Mouse (Mus musculus): ENCODE results near the gene Tmem18. TPM values are rescaled to one million over a fixed set of nuclear protein-coding genes. Genes with fewer than 3 reads are reported as not detected.

Gene Tmem18
- polyA plus RNA-seq, 1 experiment from 2014 or later = 26.4 TPM

GRCm38 (mm10) chr12:30599474-30599873 is 15.2 kb downstream of the Tmem18 start:
- no peak overlapping the region for H3K9ac ChIP-seq
- H3K4me2 ChIP-seq = no peak overlapping the region
- peaks cover 22% of the 10 kb centered on the region for H3K4me1 ChIP-seq
- H3K27ac ChIP-seq = no peak overlapping the region
- WGBS = 66% methylated on average over 2 of the region's 2 CpGs
- no peaks in the 10 kb centered on the region for H3K36me3 ChIP-seq
- no peak overlapping the region for H3K4me3 ChIP-seq
- no peak for ATAC-seq (ENCODE audit: insufficient number of reproducible peaks, insufficient read depth, low FRiP score, low TSS enrichment, low read depth)
- H3K9me3 ChIP-seq = no peaks in the 10 kb centered on the region
- H3K27me3 ChIP-seq = no peaks in the 10 kb centered on the region

GRCm38 (mm10) chr12:30599997-30600396 is 15.8 kb downstream of the Tmem18 start:
- no peak overlapping the region for H3K9ac ChIP-seq
- H3K4me1 ChIP-seq = peaks cover 28% of the 10 kb centered on the region
- WGBS = 77% methylated on average over 2 of the region's 2 CpGs
- no peak overlapping the region for H3K4me2 ChIP-seq
- no peaks in the 10 kb centered on the region for H3K36me3 ChIP-seq
- no peak overlapping the region for H3K27ac ChIP-seq
- H3K4me3 ChIP-seq = no peak overlapping the region
- no peak for ATAC-seq (ENCODE audit: insufficient number of reproducible peaks, insufficient read depth, low FRiP score, low TSS enrichment, low read depth)
- no peaks in the 10 kb centered on the region for H3K9me3 ChIP-seq
- no peaks in the 10 kb centered on the region for H3K27me3 ChIP-seq

GRCm38 (mm10) chr12:30604012-30604411 is 19.8 kb downstream of the Tmem18 start:
- Histone ChIP-seq H3K36me3 (no peaks in the 10 kb centered on the region), H3K4me2 (peak overlapping the region; percentile 21), H3K27ac (no peak overlapping the region), H3K4me1 (peaks cover 34% of the 10 kb centered on the region), H3K27me3 (no peaks in the 10 kb centered on the region), H3K4me3 (no peak overlapping the region), H3K9me3 (no peaks in the 10 kb centered on the region), H3K9ac (no peak overlapping the region)
- 22% methylated on average over 9 of the region's 9 CpGs for WGBS
- ATAC-seq (ENCODE audit: insufficient number of reproducible peaks, insufficient read depth, low FRiP score, low TSS enrichment, low read depth) = no peak

- 43% methylated on average over 6 of the region's 6 CpGs for WGBS
- H3K27me3 ChIP-seq = no peaks in the 10 kb centered on the region
- no peak overlapping the region for H3K4me3 ChIP-seq
- H3K4me2 ChIP-seq = no peak overlapping the region
- H3K4me1 ChIP-seq = peaks cover 34% of the 10 kb centered on the region
- no peaks in the 10 kb centered on the region for H3K36me3 ChIP-seq
- peak overlapping the region; percentile 76 for H3K27ac ChIP-seq
- no peak overlapping the region for H3K9ac ChIP-seq
- no peak for ATAC-seq (ENCODE audit: insufficient number of reproducible peaks, insufficient read depth, low FRiP score, low TSS enrichment, low read depth)
- H3K9me3 ChIP-seq = no peaks in the 10 kb centered on the region
Measured at GRCm38 (mm10) chr12:30604876-30605275, 20.6 kb downstream of the Tmem18 start.

- Histone ChIP-seq H3K9me3 (no peaks in the 10 kb centered on the region), H3K27me3 (no peaks in the 10 kb centered on the region), H3K9ac (no peak overlapping the region), H3K4me1 (peaks cover 34% of the 10 kb centered on the region), H3K27ac (no peak overlapping the region), H3K4me3 (no peak overlapping the region), H3K4me2 (no peak overlapping the region), H3K36me3 (no peaks in the 10 kb centered on the region)
- 84% methylated on average over 6 of the region's 6 CpGs for WGBS
- no peak for ATAC-seq (ENCODE audit: insufficient number of reproducible peaks, insufficient read depth, low FRiP score, low TSS enrichment, low read depth)
Measured at GRCm38 (mm10) chr12:30605941-30606340, 21.7 kb downstream of the Tmem18 start.

GRCm38 (mm10) chr12:30606743-30607142 is 22.5 kb downstream of the Tmem18 start:
- no peak overlapping the region for H3K4me3 ChIP-seq
- WGBS = 81% methylated on average over 8 of the region's 8 CpGs
- no peaks in the 10 kb centered on the region for H3K9me3 ChIP-seq
- no peak overlapping the region for H3K9ac ChIP-seq
- H3K27me3 ChIP-seq = no peaks in the 10 kb centered on the region
- H3K36me3 ChIP-seq = no peaks in the 10 kb centered on the region
- H3K4me2 ChIP-seq = no peak overlapping the region
- no peak for ATAC-seq (ENCODE audit: insufficient number of reproducible peaks, insufficient read depth, low FRiP score, low TSS enrichment, low read depth)
- H3K4me1 ChIP-seq = peaks cover 34% of the 10 kb centered on the region
- H3K27ac ChIP-seq = no peak overlapping the region

- ATAC-seq (ENCODE audit: insufficient number of reproducible peaks, insufficient read depth, low FRiP score, low TSS enrichment, low read depth) = no peak
- Histone ChIP-seq H3K4me1 (peaks cover 12% of the 10 kb centered on the region), H3K27ac (peak overlapping the region; percentile 60), H3K4me3 (no peak overlapping the region), H3K4me2 (peak overlapping the region; percentile 32), H3K36me3 (no peaks in the 10 kb centered on the region), H3K9ac (no peak overlapping the region), H3K9me3 (no peaks in the 10 kb centered on the region), H3K27me3 (no peaks in the 10 kb centered on the region)
- 17% methylated on average over 8 of the region's 8 CpGs for WGBS
Measured at GRCm38 (mm10) chr12:30618425-30618824, 34.2 kb downstream of the Tmem18 start.

GRCm38 (mm10) chr12:30628466-30628865 is 44.2 kb downstream of the Tmem18 start:
- Histone ChIP-seq H3K4me3 (no peak overlapping the region), H3K9me3 (no peaks in the 10 kb centered on the region), H3K4me2 (no peak overlapping the region), H3K9ac (no peak overlapping the region), H3K27me3 (no peaks in the 10 kb centered on the region), H3K36me3 (no peaks in the 10 kb centered on the region), H3K4me1 (peaks cover 16% of the 10 kb centered on the region), H3K27ac (no peak overlapping the region)
- WGBS = 34% methylated on average over 5 of the region's 5 CpGs
- no peak for ATAC-seq (ENCODE audit: insufficient number of reproducible peaks, insufficient read depth, low FRiP score, low TSS enrichment, low read depth)

GRCm38 (mm10) chr12:30634534-30634933 is 50.3 kb downstream of the Tmem18 start:
- Histone ChIP-seq H3K27me3 (no peaks in the 10 kb centered on the region), H3K4me2 (no peak overlapping the region), H3K9ac (no peak overlapping the region), H3K9me3 (no peaks in the 10 kb centered on the region), H3K4me1 (peaks cover 5% of the 10 kb centered on the region; the same call in 1 of the 2 replicates), H3K4me3 (no peak overlapping the region), H3K27ac (no peak overlapping the region), H3K36me3 (no peaks in the 10 kb centered on the region)
- ATAC-seq (ENCODE audit: insufficient number of reproducible peaks, insufficient read depth, low FRiP score, low TSS enrichment, low read depth) = no peak

Small RNA genes within 50 kb of the gene (microRNA-seq; reads per million reads assigned to microRNA genes)
- gene Gm25243 = not detected

Other genes starting within 250 kb of the Tmem18 start
- gene Sntg2, start 211.1 kb upstream of the Tmem18 start, polyA plus RNA-seq (2015; fragmentation: Nextera tagmentation; extraction: Ambion mirVana) = 1.5 and 2.3 TPM in 2 replicates

Measured in embryonic facial prominence, embryonic 13.5 days (tissue).